Mouse (Mus musculus) neural tube, embryonic 13.5 days (tissue): ENCODE results near the gene Isoc2a. TPM values are rescaled to one million over a fixed set of nuclear protein-coding genes. Genes with fewer than 3 reads are reported as not detected.
"Not testable (repeated sequence)": the region's sequence is repeated elsewhere in the genome, so short reads cannot be mapped to it uniquely, and the experiment has no call there.

Source experiments
- ATAC-seq: fragments of 200-750 bp; cut with Nextera tagmentation; 2 replicates; pipeline ENCODE4 v1.8.0; 2017; ENCODE audit warnings: low read depth, mild to moderate bottlenecking, moderate TSS enrichment, moderate library complexity
- H3K27ac ChIP-seq: fragments of 300-500 bp; sonication (generic); replicated peaks from 2 replicates; pipeline ENCODE4 v1.5.1; 2015; ENCODE audit warnings: moderate library complexity, mild to moderate bottlenecking, inconsistent platforms
- H3K27me3 ChIP-seq: fragments of 300-500 bp; sonication (generic); 2 replicates; pipeline ENCODE4 v1.6.1; 2015; ENCODE audit warnings: mild to moderate bottlenecking, inconsistent platforms
- H3K36me3 ChIP-seq: fragments of 300-500 bp; sonication (generic); 2 replicates; pipeline ENCODE4 v1.6.1; 2015; ENCODE audit warnings: mild to moderate bottlenecking, inconsistent platforms
- H3K4me1 ChIP-seq: fragments of 300-500 bp; sonication (generic); replicated peaks from 2 replicates; pipeline ENCODE4 v1.6.1; 2015; ENCODE audit warnings: inconsistent platforms
- H3K4me2 ChIP-seq: fragments of 300-500 bp; sonication (generic); 2 replicates; pipeline ENCODE4 v1.6.1; 2015; ENCODE audit warnings: inconsistent platforms, mild to moderate bottlenecking, moderate library complexity
- H3K4me3 ChIP-seq: fragments of 300-500 bp; sonication (generic); 2 replicates; pipeline ENCODE4 v1.5.1; 2015; ENCODE audit warnings: mild to moderate bottlenecking, inconsistent platforms
- H3K9ac ChIP-seq: fragments of 300-500 bp; sonication (generic); 2 replicates; pipeline ENCODE4 v1.6.1; 2015; ENCODE audit warnings: moderate library complexity, mild to moderate bottlenecking, inconsistent platforms
- H3K9me3 ChIP-seq: fragments of 300-500 bp; sonication (generic); 2 replicates; pipeline ENCODE4 v1.6.1; 2016; ENCODE audit warnings: inconsistent platforms
- WGBS: fragments of 180-500 bp; shearing (Covaris S2); methylation state at CpG from one replicate; pipeline ENCODE4 v1.1.7; 2015; 5-methylcytosine and 5-hydroxymethylcytosine counted together
- polyA plus RNA-seq: library from polyadenylated mRNA; unstranded; fragments of >200 nt; fragmentation: Nextera tagmentation; extraction: Ambion mirVana; gene quantifications from 2 replicates; pipeline ENCODE4 v1.2.1, GENCODE M21; 2015

The Isoc2a gene
- polyA plus RNA-seq, 1 experiment from 2014 or later, result 0.91 TPM

GRCm38 (mm10) chr7:4865579-4866493 is 11.1 kb upstream of the Isoc2a start:
- peak overlapping the region; percentile 78 for H3K9ac ChIP-seq
- no peaks in the 10 kb centered on the region for H3K9me3 ChIP-seq
- H3K4me1 ChIP-seq, result peaks cover 15% of the 10 kb centered on the region
- H3K4me3 ChIP-seq, result peak overlapping the region; percentile 56
- no peaks in the 10 kb centered on the region for H3K27me3 ChIP-seq
- 5% methylated on average over 40 of the region's 40 CpGs for WGBS
- H3K27ac ChIP-seq, result peak overlapping the region; percentile 78
- H3K36me3 ChIP-seq, result no peaks in the 10 kb centered on the region
- ATAC-seq, result peak; percentile 100
- H3K4me2 ChIP-seq, result peak overlapping the region; percentile 66

GRCm38 (mm10) chr7:4866631-4867180 is 10.2 kb upstream of the Isoc2a start:
- 36% methylated on average over 10 of the region's 10 CpGs for WGBS
- peak overlapping the region; percentile 78 for H3K27ac ChIP-seq
- H3K4me1 ChIP-seq, result peaks cover 15% of the 10 kb centered on the region
- no peaks in the 10 kb centered on the region for H3K9me3 ChIP-seq
- H3K4me3 ChIP-seq, result peak overlapping the region; percentile 56
- peak overlapping the region; percentile 66 for H3K4me2 ChIP-seq
- H3K36me3 ChIP-seq, result no peaks in the 10 kb centered on the region
- peak overlapping the region; percentile 78 for H3K9ac ChIP-seq
- ATAC-seq, result no peak
- no peaks in the 10 kb centered on the region for H3K27me3 ChIP-seq

- WGBS, result 58% methylated on average over 6 of the region's 6 CpGs
- Histone ChIP-seq H3K27ac (no peak within 1 kb of the TSS), H3K27me3 (no peaks in the 10 kb centered on the region), H3K4me2 (no peak within 1 kb of the TSS), H3K36me3 (no peaks in the 10 kb centered on the region), H3K4me1 (peaks cover 15% of the 10 kb centered on the region), H3K9ac (no peak within 1 kb of the TSS), H3K9me3 (no peaks in the 10 kb centered on the region), H3K4me3 (no peak within 1 kb of the TSS)
- no peak for ATAC-seq
Measured at GRCm38 (mm10) chr7:4870133-4870532, 6.8 kb upstream of the Isoc2a start, which contains the start of gene Isoc2b. TSS of gene Isoc2b (minus strand) at chr7:4870258.

- no peak overlapping the region for H3K27ac ChIP-seq
- peak overlapping the region; percentile 78 for H3K4me2 ChIP-seq
- H3K4me3 ChIP-seq, result peak overlapping the region; percentile 53
- peaks cover 5% of the 10 kb centered on the region; the same call in 1 of the 2 replicates for H3K9me3 ChIP-seq
- H3K4me1 ChIP-seq, result peaks cover 15% of the 10 kb centered on the region
- WGBS, result 8% methylated on average over 11 of the region's 11 CpGs
- ATAC-seq, result peak; percentile 54
- no peaks in the 10 kb centered on the region for H3K27me3 ChIP-seq
- no peaks in the 10 kb centered on the region for H3K36me3 ChIP-seq
- H3K9ac ChIP-seq, result peak overlapping the region; percentile 71
Measured at GRCm38 (mm10) chr7:4877226-4877625, 273 bp downstream of the Isoc2a start.

GRCm38 (mm10) chr7:4878186-4878585 is 1.2 kb downstream of the Isoc2a start:
- no peaks in the 10 kb centered on the region for H3K36me3 ChIP-seq
- ATAC-seq, result no peak
- peaks cover 5% of the 10 kb centered on the region; the same call in 1 of the 2 replicates for H3K9me3 ChIP-seq
- peaks cover 15% of the 10 kb centered on the region for H3K4me1 ChIP-seq
- no peak overlapping the region for H3K4me3 ChIP-seq
- no peaks in the 10 kb centered on the region for H3K27me3 ChIP-seq
- H3K9ac ChIP-seq, result no peak overlapping the region
- no peak overlapping the region for H3K27ac ChIP-seq
- H3K4me2 ChIP-seq, result no peak overlapping the region

- H3K9me3 ChIP-seq, H3K4me3 ChIP-seq, H3K27me3 ChIP-seq, H3K4me2 ChIP-seq, H3K9ac ChIP-seq, H3K36me3 ChIP-seq, H3K27ac ChIP-seq, ATAC-seq: not testable (repeated sequence)
- WGBS, result 87% methylated on average over 1 of the region's 1 CpGs
- H3K4me1 ChIP-seq, result peaks cover 15% of the 10 kb centered on the region
Measured at GRCm38 (mm10) chr7:4879036-4879435, 2.1 kb downstream of the Isoc2a start.

GRCm38 (mm10) chr7:4886680-4887079 is 9.7 kb downstream of the Isoc2a start:
- no peak overlapping the region for H3K27ac ChIP-seq
- ATAC-seq, result no peak
- H3K27me3 ChIP-seq, result no peaks in the 10 kb centered on the region
- no peak overlapping the region for H3K9ac ChIP-seq
- H3K9me3 ChIP-seq, result peaks cover 5% of the 10 kb centered on the region; the same call in 1 of the 2 replicates
- no peaks in the 10 kb centered on the region for H3K36me3 ChIP-seq
- no peak overlapping the region for H3K4me3 ChIP-seq
- WGBS, result 85% methylated on average over 4 of the region's 4 CpGs
- no peak overlapping the region for H3K4me2 ChIP-seq
- H3K4me1 ChIP-seq, result no peaks in the 10 kb centered on the region

GRCm38 (mm10) chr7:4895186-4895585 is 18.2 kb downstream of the Isoc2a start:
- H3K27ac ChIP-seq, result no peak overlapping the region
- H3K27me3 ChIP-seq, result 0 out of 2 replicates have a peak, but pooled peaks cover 4% of the 10 kb centered on the region
- 56% methylated on average over 11 of the region's 11 CpGs for WGBS
- ATAC-seq, result no peak
- H3K9ac ChIP-seq, result no peak overlapping the region
- no peak overlapping the region for H3K4me2 ChIP-seq
- H3K36me3 ChIP-seq, result no peaks in the 10 kb centered on the region
- H3K4me3 ChIP-seq, result no peak overlapping the region
- H3K4me1 ChIP-seq, result peaks cover 15% of the 10 kb centered on the region
- H3K9me3 ChIP-seq, result no peaks in the 10 kb centered on the region

GRCm38 (mm10) chr7:4898851-4899648 is 22.1 kb downstream of the Isoc2a start:
- Histone ChIP-seq H3K4me3 (peak overlapping the region; percentile 31), H3K27me3 (peaks cover 4% of the 10 kb centered on the region; the same call in 1 of the 2 replicates), H3K36me3 (no peaks in the 10 kb centered on the region), H3K9me3 (peaks cover 4% of the 10 kb centered on the region; the same call in 1 of the 2 replicates), H3K4me1 (peaks cover 22% of the 10 kb centered on the region), H3K27ac (peak overlapping the region; percentile 69), H3K9ac (peak overlapping the region; percentile 62), H3K4me2 (peak overlapping the region; percentile 58)
- peak; percentile 72 for ATAC-seq
- 20% methylated on average over 18 of the region's 18 CpGs for WGBS

GRCm38 (mm10) chr7:4899649-4900522 is 22.9 kb downstream of the Isoc2a start:
- peaks cover 22% of the 10 kb centered on the region for H3K4me1 ChIP-seq
- peak overlapping the region; percentile 69; the same call in 1 of the 2 replicates for H3K27ac ChIP-seq
- peaks cover 8% of the 10 kb centered on the region; the same call in 1 of the 2 replicates for H3K9me3 ChIP-seq
- H3K27me3 ChIP-seq, result peaks cover 4% of the 10 kb centered on the region; the same call in 1 of the 2 replicates
- H3K9ac ChIP-seq, result peak overlapping the region; percentile 62
- 7% methylated on average over 19 of the region's 19 CpGs for WGBS
- peak overlapping the region; percentile 31 for H3K4me3 ChIP-seq
- H3K36me3 ChIP-seq, result no peaks in the 10 kb centered on the region
- H3K4me2 ChIP-seq, result peak overlapping the region; percentile 58
- peak; percentile 60 for ATAC-seq

GRCm38 (mm10) chr7:4900523-4900851 is 23.5 kb downstream of the Isoc2a start:
- ATAC-seq, result no peak
- Histone ChIP-seq H3K9ac (no peak overlapping the region), H3K4me2 (peak overlapping the region; percentile 58), H3K9me3 (peaks cover 8% of the 10 kb centered on the region; the same call in 1 of the 2 replicates), H3K27ac (no peak overlapping the region), H3K27me3 (peaks cover 4% of the 10 kb centered on the region; the same call in 1 of the 2 replicates), H3K4me3 (no peak overlapping the region; the same call in 1 of the 2 replicates), H3K4me1 (peaks cover 22% of the 10 kb centered on the region), H3K36me3 (no peaks in the 10 kb centered on the region)
- 30% methylated on average over 11 of the region's 11 CpGs for WGBS
